Mouse (Mus musculus) kidney, adult 9 months (tissue): ENCODE data around the gene Gm10477.
"Not testable (repeated sequence)": the region's sequence is repeated elsewhere in the genome, so short reads cannot be mapped to it uniquely, and the experiment has no call there.

Experiments used
- DNase-seq: peaks from one replicate; pipeline ENCODE4 v3.0.0; 2022

Gene Gm10477

GRCm38 (mm10) chrX:56524442-56524841 lies at the start of gene Gm10477:
Gene Gm10477 (plus strand): TSS chrX:56524742.
- not testable (repeated sequence) for DNase-seq

DNA sequence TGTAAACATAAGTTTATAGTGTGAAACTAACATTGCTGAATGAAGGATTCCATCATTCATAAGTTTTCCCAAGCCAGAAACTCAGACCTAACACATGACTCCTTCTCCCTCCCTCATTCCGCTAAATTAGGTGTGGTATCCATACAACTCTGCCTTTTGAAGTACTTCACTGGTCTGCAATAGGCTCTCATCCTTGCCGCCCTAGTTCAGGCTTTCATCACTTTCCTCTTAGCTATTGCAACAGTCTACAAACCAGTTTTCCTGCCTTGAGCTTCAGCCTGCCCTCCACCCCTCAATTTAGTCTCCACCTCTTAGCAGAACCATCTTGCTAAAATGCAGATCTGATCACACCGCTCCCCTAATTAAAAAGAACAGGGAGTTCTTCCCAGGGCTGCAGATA lies 47.0 kb upstream of the Gm10477 start:
- DNase-seq: no peak

- DNase-seq: no peak
Measured at GRCm38 (mm10) chrX:56481906-56482305, 42.6 kb upstream of the Gm10477 start.

DNA sequence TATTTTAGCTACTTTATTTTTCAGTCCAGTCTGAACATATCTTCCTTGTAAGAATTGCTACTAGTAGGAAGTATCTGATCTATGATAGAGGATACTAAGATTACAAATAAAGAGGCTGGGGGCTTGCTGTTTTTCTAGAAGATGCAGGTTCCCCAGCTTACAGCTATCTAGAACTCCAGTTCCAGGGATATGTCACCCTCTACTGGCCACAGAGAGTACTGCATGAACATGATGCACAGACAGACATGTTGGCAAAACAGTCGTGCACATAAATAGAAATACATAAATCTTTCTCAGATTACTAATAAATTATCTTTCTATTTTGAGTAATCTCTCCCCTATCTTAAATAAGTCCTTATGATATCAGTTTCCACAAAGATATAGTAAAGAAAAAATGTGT lies 34.8 kb upstream of the Gm10477 start:
- DNase-seq: peak; percentile 76

- DNase-seq: no peak
Measured at GRCm38 (mm10) chrX:56497241-56497640, 27.3 kb upstream of the Gm10477 start.

GRCm38 (mm10) chrX:56531266-56531665 lies 6.7 kb downstream of the Gm10477 start:
- peak; percentile 59 for DNase-seq

DNA sequence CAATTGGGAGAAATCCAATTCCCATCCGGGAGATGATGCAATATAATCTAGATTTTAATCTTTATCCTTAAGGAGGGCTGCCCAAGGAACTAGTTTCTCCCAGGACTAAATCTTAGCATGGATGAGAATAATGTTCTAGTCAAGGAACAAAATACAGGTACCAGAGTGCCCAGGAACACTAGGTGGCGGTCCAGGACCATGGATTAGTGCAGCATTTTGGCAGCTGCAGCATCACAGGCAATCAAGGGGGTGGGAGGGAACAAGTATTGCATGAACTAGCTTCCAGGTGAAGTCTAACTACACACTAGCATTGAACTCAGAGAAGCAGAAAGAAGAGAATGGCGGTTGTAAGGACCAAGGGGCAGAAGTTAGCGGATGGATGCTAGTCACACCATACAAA lies 12.6 kb downstream of the Gm10477 start:
- peak; percentile 18 for DNase-seq

DNA sequence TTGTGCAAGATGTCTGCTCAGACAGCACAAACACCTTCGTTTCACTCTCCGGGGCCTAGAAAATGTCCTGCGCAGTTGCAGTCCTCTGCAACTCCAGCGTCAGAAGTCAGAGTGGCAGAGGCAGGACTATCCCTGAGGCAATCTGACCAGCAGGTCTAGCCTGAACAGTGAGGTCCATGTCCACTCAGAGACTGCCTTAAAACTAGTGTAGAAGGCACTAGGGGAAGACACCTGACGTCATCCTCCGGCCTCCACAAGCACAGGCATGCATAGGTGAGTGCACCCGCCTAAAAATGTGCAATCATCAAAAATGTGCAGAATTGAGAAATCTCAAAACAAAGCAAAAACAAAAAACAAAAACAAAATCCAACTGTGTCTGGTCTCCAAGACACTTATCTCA lies 25.0 kb downstream of the Gm10477 start, which contains the start of gene Gm648:
Gene Gm648, minus strand, starts transcription at position 101 of the 400 bp plus-strand sequence.
- no peak for DNase-seq

DNA sequence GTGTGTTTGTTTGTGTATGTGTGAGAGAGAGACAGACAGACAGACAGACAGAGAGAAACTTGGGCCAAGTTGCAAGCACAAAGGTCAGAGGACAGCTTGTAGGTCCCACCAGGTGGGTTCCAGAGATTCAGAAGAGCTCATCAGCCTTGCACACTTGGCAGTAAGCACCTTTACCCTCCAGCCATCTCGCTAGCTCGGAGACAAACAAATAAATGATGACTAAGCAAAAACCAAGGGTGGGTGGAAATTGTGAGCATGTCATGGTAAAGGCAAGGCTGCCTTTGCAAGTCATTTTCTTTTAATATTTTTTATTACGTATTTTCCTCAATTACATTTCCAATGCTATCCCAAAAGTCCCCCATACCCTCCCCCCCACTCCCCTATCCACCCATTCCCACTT lies 29.0 kb downstream of the Gm10477 start:
- no peak for DNase-seq

DNA sequence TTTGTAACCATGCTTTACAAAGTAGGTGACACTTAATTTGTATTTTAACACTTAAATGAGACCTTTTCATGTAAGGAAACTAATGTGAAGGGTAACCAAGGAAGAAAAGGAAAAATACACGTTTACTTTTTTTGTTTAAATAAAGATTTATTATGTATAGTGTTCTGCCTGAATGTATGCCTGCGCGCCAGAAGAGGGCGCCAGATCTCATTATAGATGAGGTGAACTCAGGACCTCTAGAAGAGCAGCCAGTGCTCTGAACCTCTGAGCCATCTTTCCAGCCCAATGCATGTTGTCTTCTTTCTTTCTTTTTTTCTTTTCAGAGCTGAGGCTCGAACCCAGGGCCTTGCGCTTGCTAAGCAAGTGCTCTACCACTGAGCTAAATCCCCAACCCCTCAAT lies 47.9 kb downstream of the Gm10477 start:
- peak; percentile 5 for DNase-seq
